Mouse (Mus musculus) embryonic facial prominence, embryonic 11.5 days (tissue): ENCODE data around the gene Zc3h12b. TPM values are rescaled to one million over a fixed set of nuclear protein-coding genes. Genes with fewer than 3 reads are reported as not detected.

Source experiments
- ATAC-seq: fragments of 200-750 bp; cut with Nextera tagmentation; replicated peaks from 2 replicates; pipeline ENCODE4 v1.8.0; 2017; ENCODE audit warnings: low read depth; ENCODE audit not compliant: insufficient number of reproducible peaks, low FRiP score, low TSS enrichment
- DNase-seq: peaks from one replicate; pipeline ENCODE4 v3.0.0-alpha.2; 2015; ENCODE audit warnings: low spot score
- H3K27ac ChIP-seq: fragments of 300-500 bp; sonication (generic); replicated peaks from 2 replicates; pipeline ENCODE4 v1.5.1; 2014; ENCODE audit warnings: mild to moderate bottlenecking, low read depth, low read length, control low read depth
- H3K27me3 ChIP-seq: fragments of 300-500 bp; sonication (generic); 2 replicates; pipeline ENCODE4 v1.6.1; 2014; ENCODE audit warnings: mild to moderate bottlenecking, low read length, moderate library complexity, mixed read lengths; ENCODE audit not compliant: control insufficient read depth, insufficient read depth
- H3K36me3 ChIP-seq: fragments of 300-500 bp; sonication (generic); replicated peaks from 2 replicates; pipeline ENCODE4 v1.6.1; 2014; ENCODE audit warnings: low read depth, mild to moderate bottlenecking, low read length, moderate library complexity, mixed read lengths; ENCODE audit not compliant: control insufficient read depth, insufficient read depth
- H3K4me1 ChIP-seq: fragments of 300-500 bp; sonication (generic); 2 replicates; pipeline ENCODE4 v1.6.1; 2014; ENCODE audit warnings: low read length, mixed read lengths; ENCODE audit not compliant: control insufficient read depth, insufficient read depth
- H3K4me2 ChIP-seq: fragments of 300-500 bp; sonication (generic); 2 replicates; pipeline ENCODE4 v1.6.1; 2014; ENCODE audit warnings: low read depth, mild to moderate bottlenecking, control low read depth, low read length, moderate library complexity
- H3K4me3 ChIP-seq: fragments of 300-500 bp; sonication (generic); 2 replicates; pipeline ENCODE4 v1.5.1; 2014; ENCODE audit warnings: low read depth, low read length, control low read depth
- H3K9ac ChIP-seq: fragments of 300-500 bp; sonication (generic); replicated peaks from 2 replicates; pipeline ENCODE4 v1.6.1; 2014; ENCODE audit warnings: mild to moderate bottlenecking, control low read depth, low read length
- H3K9me3 ChIP-seq: fragments of 300-500 bp; sonication (generic); replicated peaks from 2 replicates; pipeline ENCODE4 v1.6.1; 2016; ENCODE audit warnings: mild to moderate bottlenecking, low read length, inconsistent platforms, mixed read lengths; ENCODE audit not compliant: control insufficient read depth
- WGBS: fragments of 180-500 bp; shearing (Covaris S2); extraction: QIAGEN DNeasy Blood & Tissue Kit; methylation state at CpG from one replicate; pipeline ENCODE4 v1.1.7; 2014; 5-methylcytosine and 5-hydroxymethylcytosine counted together
- polyA plus RNA-seq: library from polyadenylated mRNA; unstranded; fragments of >200 nt; fragmentation: Nextera tagmentation; extraction: Ambion mirVana; gene quantifications from 2 replicates; pipeline ENCODE4 v1.2.1, GENCODE M21; 2014

Zc3h12b gene
- polyA plus RNA-seq, result 3.5 and 3.7 TPM in 2 replicates

DNA sequence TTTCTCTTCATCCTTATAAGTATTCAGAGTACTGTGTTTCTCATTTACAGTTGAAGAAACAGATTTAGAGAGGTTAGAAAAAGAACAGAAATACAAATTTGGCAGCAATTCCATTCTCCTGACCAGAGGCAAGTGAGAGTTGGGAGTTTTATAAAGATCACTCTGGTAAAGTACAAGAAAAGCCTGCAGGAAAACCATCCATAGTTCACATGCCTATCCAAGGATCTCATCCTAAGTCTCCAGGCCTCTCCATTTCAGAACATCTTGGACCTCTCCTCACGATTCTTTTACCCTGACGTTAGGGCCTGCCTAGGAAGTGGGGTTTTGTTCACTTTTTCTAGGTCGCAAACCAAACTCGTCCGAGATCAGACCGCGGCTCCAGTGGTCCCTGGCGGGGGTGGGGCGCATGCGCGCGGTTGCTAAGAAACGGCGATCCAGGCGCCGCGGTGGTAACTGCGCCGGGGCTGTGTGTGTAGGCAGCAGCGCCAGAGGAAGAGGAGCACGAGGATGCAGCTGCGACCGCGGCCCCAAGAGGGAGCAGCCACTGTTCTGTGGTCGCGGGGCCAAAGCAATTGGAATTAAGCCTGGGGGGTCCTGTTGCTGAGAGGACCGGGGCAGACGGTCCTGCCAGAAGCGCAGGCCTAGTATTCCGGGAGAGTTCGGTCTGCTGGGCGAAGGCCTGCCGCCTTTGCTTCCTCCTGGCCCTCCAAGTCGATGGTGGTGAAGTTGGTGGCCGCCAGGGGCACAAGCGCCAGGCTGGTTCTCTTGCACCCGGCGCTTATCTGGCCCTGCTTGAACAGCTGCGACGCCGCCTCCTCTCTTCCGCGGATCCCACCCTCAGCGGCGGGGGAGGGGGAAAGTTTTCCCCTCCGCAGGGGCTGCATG, at the start of gene Zc3h12b:
Gene Zc3h12b (plus strand): TSS at position 452 of the 885 bp plus-strand sequence.
- peak within 1 kb of the TSS; percentile 35 for H3K4me3 ChIP-seq
- peak within 1 kb of the TSS; percentile 27 for H3K4me2 ChIP-seq
- peak within 1 kb of the TSS; percentile 48 for H3K9ac ChIP-seq
- no peaks in the 10 kb centered on the region for H3K9me3 ChIP-seq
- WGBS, result 12% methylated on average over 45 of the region's 46 CpGs
- H3K36me3 ChIP-seq, result no peaks in the 10 kb centered on the region
- peak; percentile 96 for ATAC-seq
- DNase-seq, result peak; percentile 79
- H3K27me3 ChIP-seq, result no peaks in the 10 kb centered on the region
- H3K4me1 ChIP-seq, result no peaks in the 10 kb centered on the region
- no peak within 1 kb of the TSS; the same call in 1 of the 2 replicates for H3K27ac ChIP-seq

DNA sequence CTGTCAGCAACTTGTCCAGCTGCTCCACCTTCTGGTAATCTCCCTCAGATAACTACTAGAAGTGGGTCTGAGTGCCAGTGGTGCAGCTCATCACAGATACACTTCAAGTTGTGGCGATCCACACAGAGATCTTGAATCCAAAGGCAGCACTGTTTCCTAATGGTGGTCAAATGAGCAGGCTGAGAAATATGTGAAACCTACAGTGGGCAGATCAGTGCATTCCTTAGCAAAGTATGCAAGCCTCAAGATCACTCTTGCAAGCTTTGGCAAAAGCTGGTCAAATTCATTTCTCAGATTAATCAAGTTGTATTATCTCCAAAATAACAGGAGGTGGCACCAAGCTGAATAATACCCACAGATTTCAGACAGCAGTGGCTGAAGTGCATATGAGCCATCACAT, 29.3 kb upstream of the Zc3h12b start:
- no peak for ATAC-seq
- no peak for DNase-seq
- Histone ChIP-seq H3K27me3 (no peaks in the 10 kb centered on the region), H3K9me3 (no peaks in the 10 kb centered on the region), H3K36me3 (no peaks in the 10 kb centered on the region), H3K4me2 (no peak overlapping the region), H3K4me3 (no peak overlapping the region), H3K27ac (no peak overlapping the region), H3K4me1 (no peaks in the 10 kb centered on the region), H3K9ac (no peak overlapping the region)
- WGBS, result 89% methylated on average over 1 of the region's 1 CpGs

DNA sequence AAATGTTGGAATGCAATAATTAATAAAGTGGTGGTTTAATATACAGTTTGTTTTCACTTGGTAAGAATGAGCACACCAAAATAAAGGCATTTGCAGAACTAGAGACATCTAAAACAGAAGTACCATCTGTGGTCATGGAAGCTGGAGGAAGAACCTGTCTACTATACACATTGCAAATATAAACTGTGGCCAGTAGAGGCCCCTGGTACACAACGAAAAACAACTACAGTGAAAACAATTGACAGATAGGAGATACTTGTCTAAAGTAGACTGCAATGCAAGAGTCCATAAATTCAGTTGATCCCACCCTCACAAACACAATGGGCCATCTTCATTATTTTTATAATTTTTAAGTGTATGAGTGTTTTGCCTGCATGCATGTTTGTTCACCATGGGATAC, 24.4 kb upstream of the Zc3h12b start:
- Histone ChIP-seq H3K9me3 (no peaks in the 10 kb centered on the region), H3K4me3 (no peak overlapping the region), H3K27ac (no peak overlapping the region), H3K4me1 (no peaks in the 10 kb centered on the region), H3K27me3 (no peaks in the 10 kb centered on the region), H3K9ac (no peak overlapping the region), H3K36me3 (no peaks in the 10 kb centered on the region), H3K4me2 (no peak overlapping the region)
- ATAC-seq, result no peak
- peak; percentile 0 for DNase-seq
- 63% methylated on average over 1 of the region's 1 CpGs for WGBS

- WGBS, result 38% methylated on average over 2 of the region's 2 CpGs
- Histone ChIP-seq H3K36me3 (no peaks in the 10 kb centered on the region), H3K9me3 (no peaks in the 10 kb centered on the region)
Observed at GRCm38 (mm10) chrX:95738253-95738652, 26.8 kb downstream of the Zc3h12b start.

GRCm38 (mm10) chrX:95795881-95796280, 84.4 kb downstream of the Zc3h12b start:
- no peak overlapping the region for H3K27ac ChIP-seq
- H3K9ac ChIP-seq, result no peak overlapping the region
- DNase-seq (no peak), ATAC-seq (no peak)
- H3K36me3 ChIP-seq, result no peaks in the 10 kb centered on the region
- H3K4me2 ChIP-seq, result no peak overlapping the region
- H3K27me3 ChIP-seq, result no peaks in the 10 kb centered on the region
- no peaks in the 10 kb centered on the region for H3K4me1 ChIP-seq
- WGBS, result 78% methylated on average over 3 of the region's 3 CpGs
- no peaks in the 10 kb centered on the region for H3K9me3 ChIP-seq
- H3K4me3 ChIP-seq, result no peak overlapping the region

More at GRCm38 (mm10) chrX:95738253-95738652, 26.8 kb downstream of the Zc3h12b start:
- no peak overlapping the region for H3K27ac ChIP-seq
- no peak overlapping the region for H3K4me3 ChIP-seq
- H3K27me3 ChIP-seq, result no peaks in the 10 kb centered on the region
- H3K9ac ChIP-seq, result no peak overlapping the region
- no peak overlapping the region for H3K4me2 ChIP-seq
- DNase-seq (peak; percentile 26), ATAC-seq (no peak)
- no peaks in the 10 kb centered on the region for H3K4me1 ChIP-seq

DNA sequence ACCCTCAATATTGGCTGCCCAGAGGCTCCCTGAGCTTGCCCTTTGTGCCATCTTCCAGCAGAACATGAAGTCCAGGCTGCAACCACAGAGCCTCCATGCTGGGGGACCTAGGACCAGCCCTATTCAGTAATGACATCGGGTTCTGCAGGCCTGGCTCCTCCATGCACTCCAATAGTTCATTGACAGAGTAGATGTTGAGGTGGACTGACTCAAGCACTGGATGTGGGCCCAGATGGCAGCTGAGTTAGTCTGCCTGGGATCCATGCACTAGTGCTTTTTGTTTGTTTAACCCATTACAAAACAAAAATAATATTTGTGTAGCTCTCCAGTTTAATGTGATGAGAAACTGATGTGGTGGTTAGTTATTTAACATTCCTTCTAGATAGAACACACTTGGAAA, 90.3 kb downstream of the Zc3h12b start:
- no peak overlapping the region for H3K4me3 ChIP-seq
- DNase-seq, result no peak
- H3K4me1 ChIP-seq, result no peaks in the 10 kb centered on the region
- H3K27ac ChIP-seq, result no peak overlapping the region
- no peaks in the 10 kb centered on the region for H3K36me3 ChIP-seq
- H3K9me3 ChIP-seq, result no peaks in the 10 kb centered on the region
- H3K9ac ChIP-seq, result no peak overlapping the region
- 60% methylated on average over 1 of the region's 1 CpGs for WGBS
- H3K4me2 ChIP-seq, result no peak overlapping the region
- H3K27me3 ChIP-seq, result no peaks in the 10 kb centered on the region
- no peak for ATAC-seq

- 63% methylated on average over 10 of the region's 14 CpGs for WGBS
- no peak overlapping the region for H3K4me3 ChIP-seq
- H3K9ac ChIP-seq, result no peak overlapping the region
- no peaks in the 10 kb centered on the region for H3K4me1 ChIP-seq
- no peak for DNase-seq
- H3K9me3 ChIP-seq, result no peaks in the 10 kb centered on the region
- ATAC-seq, result no peak
- no peak overlapping the region for H3K27ac ChIP-seq
- no peaks in the 10 kb centered on the region for H3K36me3 ChIP-seq
- no peak overlapping the region for H3K4me2 ChIP-seq
- H3K27me3 ChIP-seq, result no peaks in the 10 kb centered on the region
Observed at GRCm38 (mm10) chrX:95852806-95853205, 141.3 kb downstream of the Zc3h12b start.

DNA sequence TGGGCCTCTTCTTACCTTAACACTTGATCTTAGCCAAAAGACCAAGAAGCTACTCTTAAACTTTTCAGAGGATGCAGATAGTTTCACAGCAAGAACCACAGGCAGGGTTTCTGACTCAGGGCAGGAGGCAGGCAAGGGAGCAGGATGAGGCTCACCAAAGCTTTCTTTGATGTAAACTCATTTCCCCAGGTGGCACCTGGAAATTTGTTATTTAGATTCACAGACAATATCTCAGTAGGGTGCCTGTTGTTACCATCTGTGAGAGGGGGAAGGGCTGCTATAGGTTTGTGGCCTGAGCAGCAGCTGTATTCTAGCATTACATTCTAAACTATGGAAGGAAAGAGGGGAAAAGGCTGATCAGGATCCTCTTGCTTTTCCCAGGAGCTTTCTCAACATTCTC, 169.6 kb downstream of the Zc3h12b start:
- H3K4me3 ChIP-seq, result no peak overlapping the region
- ATAC-seq, result no peak

More for the DNA sequence above, 169.6 kb downstream of the Zc3h12b start:
- H3K27me3 ChIP-seq, result no peaks in the 10 kb centered on the region
- no peaks in the 10 kb centered on the region for H3K9me3 ChIP-seq
- no peaks in the 10 kb centered on the region for H3K4me1 ChIP-seq
- no peak overlapping the region for H3K9ac ChIP-seq
- no peak for DNase-seq
- H3K36me3 ChIP-seq, result no peaks in the 10 kb centered on the region
- H3K27ac ChIP-seq, result no peak overlapping the region
- no peak overlapping the region for H3K4me2 ChIP-seq
